Mouse (Mus musculus) common myeloid progenitor, adult 5-6 weeks (primary cell): Measurements from ENCODE around the gene Catspere2. TPM values are rescaled to one million over a fixed set of nuclear protein-coding genes. Genes with fewer than 3 reads are reported as not detected.
"Not testable (repeated sequence)": the region's sequence is repeated elsewhere in the genome, so short reads cannot be mapped to it uniquely, and the experiment has no call there.

Experiments
- ATAC-seq: replicated peaks from 2 replicates; pipeline ENCODE4 v1.8.0; 2016; ENCODE audit warnings: low read depth, mild to moderate bottlenecking, moderate TSS enrichment, inconsistent platforms; ENCODE audit not compliant: poor library complexity, severe bottlenecking
- total RNA-seq: library from RNA; stranded (forward); fragments of 200-1000, 187-1606 nt; gene quantifications from 2 replicates; pipeline ENCODE4 v1.2.3, GENCODE M21; 2017

Gene Catspere2
- not detected in 2 replicates for total RNA-seq

DNA sequence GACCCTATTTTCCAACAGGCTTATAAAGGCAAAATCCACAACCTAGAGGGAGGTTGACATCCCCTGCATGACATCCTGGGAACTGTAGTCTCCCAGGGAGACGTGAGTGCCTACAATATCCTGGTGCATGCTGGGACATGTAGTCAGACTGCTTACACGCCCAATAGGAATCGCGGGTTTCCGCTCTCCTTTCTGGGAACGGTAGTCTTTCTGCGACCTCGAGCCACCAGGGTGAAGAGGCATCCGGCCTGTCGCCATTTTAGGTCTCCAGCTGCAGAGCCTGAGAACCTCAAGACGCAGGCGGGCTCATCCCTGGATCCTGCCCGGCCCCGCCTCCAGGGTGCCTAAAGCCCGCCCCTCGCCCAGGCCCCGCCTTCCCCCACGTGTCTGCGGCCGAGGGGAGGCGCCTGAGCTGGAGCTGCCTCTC, at the start of gene Catspere2:
Catspere2 (plus strand) TSS at position 400 of the 427 bp plus-strand sequence.
- ATAC-seq, result peak; percentile 96

DNA sequence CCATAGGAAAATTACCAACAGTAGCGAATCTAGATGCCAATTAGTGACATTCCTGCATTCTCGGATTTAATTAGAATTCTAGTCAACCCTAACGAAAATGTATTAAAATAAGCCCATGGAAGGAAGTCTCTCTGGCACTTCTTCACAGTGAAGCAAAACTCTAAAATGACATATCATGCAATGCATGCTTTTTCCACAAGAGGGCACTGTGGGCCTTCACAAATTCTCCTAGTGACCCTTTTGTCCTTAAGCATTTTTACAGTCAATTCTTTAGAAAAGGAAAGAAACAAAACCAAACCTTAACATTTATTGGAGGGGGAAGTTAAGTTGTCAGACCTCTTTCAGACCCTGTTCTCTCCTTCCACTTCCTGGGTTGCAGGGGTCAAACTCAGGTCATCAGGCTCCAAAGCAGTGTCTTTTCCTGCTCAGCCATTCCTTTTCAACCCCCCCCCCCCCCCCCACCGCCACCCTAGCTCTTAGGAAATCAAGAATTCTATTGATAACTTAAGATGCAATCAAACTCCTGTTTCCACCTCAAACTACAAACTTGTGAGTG, 42.7 kb upstream of the Catspere2 start:
- peak; percentile 92 for ATAC-seq

DNA sequence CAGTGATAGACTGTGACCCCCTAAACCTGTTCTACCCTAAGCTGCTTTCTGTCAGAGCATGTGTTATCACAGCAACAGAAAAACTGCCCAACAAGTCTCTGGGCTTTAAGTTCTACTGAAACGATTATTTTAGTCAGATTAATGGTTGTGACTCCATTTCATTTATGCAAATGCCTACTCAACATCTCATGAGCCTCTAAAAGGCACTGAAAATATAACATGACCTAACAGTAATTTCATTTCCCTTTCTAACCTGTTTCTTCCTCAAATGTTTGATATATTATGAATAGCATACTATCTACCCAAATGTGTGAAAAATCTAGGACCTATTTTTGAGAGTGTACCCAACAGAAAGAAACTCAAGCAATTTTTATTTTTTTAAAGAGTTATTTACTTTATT, 1.9 kb upstream of the Catspere2 start:
- no peak for ATAC-seq

DNA sequence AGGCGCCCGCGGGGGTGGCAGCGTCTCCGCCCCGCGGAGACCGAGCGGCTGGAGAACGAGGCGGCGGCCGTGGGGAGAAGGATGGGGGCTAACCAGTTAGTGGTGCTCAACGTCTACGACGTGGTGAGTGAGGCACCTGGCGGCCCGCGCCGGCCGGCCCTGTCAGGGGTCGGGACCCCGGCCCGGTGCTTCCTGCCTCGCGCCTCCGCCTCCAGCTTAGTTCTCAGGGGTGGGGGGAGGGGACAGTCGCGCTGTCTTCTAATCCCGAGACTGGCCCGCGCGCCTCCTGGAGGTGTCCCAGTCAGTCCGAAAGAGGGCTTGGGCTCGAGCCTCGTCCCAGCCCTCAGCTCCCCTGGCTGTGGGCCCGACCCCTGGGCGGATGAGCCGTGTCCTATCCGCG, 359 bp downstream of the Catspere2 start:
- peak; percentile 10 for ATAC-seq

DNA sequence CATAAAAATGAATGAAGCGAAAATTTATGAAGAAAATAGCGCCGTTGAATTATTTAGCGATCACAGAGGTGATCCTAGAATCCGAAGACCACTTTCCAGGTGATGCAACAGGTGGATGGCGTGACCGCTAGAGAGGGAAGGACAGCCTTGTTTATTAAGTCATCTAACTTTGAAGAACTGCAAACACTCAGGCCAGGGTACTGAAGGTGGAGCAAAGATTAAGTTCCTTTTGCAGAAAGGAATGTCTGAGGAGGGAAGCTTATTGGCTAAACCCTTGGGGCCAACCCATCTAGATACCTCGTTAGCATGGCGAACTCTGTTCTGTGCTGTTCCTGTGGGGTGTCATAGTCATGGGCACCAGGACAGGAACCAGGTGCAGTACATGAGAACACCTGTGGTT, 983 bp downstream of the Catspere2 start:
- ATAC-seq, result no peak

DNA sequence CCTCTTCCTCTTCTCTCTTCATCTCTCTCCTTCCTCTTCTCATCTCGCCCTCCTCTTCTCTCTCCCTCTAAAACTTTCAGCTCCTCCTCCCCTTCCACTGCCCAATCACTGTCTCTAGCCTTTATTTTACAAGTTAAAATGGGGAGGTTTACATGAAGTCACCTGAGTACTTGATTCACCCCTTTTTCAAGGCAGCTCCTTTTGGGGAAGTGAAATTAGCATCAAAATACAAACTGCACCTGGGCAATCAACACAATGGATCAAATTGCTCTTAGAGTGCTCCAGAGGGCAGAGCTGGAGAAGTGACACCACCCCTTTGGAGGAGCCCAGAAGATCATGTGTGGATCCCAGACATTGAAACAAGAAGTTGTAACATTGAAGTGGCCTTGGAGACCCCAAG, 4.3 kb downstream of the Catspere2 start:
- ATAC-seq, result not testable (repeated sequence)

DNA sequence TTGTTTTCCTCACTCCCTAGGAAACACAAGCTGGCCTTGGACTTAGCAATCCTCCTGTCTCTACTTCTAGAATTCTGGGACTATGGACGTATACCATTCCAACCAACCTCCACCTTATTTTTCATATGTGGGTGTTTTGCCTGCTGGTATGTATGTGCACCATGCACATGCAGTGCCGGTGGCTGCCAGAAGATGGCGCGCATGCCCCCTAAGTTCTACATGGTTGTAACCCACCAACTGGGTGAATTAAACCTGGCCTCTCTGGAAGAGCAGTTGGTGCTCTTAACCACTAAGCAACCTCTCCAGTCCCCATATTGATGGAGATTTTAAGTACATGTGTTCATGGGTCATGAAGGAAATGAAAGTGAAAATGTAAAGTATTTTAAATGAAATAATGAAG, 89.6 kb downstream of the Catspere2 start:
- 0 out of 2 replicates have a peak, but pooled peaks have one; percentile 36 for ATAC-seq

DNA sequence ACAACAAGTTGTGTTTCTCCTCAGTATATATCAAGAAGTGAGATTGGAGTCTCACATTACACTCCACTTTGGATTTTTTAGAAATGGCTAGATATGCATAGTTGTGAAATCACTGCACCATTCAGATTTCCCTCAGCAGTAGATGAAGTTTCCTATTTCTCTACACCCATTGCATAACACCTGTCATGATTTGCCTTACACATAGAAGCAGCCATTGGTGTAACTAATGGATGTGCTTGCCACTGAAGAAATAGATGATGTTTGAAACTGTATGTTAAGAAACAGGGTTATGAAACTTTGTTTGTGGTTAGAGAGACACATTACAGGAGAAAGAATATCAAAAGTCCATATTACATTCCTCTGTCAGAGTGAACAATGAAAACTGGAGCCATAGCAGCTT, 114.6 kb downstream of the Catspere2 start:
- ATAC-seq, result not testable (repeated sequence)

DNA sequence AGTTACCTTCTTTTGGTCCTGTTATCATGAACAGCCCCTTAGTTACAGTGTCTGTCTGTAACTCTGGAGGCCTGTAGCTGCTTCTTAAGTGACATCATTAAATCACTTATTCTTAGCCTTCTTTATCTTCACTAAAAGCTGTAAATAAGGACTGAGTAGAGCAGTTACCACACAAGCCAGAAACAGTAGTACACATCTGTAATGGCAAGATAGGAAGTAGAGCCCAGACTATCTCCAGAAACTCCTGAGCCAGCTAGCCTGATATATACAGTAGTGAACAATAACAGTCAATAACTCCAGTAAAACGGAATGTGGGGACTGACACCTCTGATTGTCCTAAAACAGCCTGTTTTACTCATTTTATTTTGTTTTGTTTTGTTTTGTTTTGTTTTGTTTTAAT, 125.3 kb downstream of the Catspere2 start:
- peak; percentile 69 for ATAC-seq

DNA sequence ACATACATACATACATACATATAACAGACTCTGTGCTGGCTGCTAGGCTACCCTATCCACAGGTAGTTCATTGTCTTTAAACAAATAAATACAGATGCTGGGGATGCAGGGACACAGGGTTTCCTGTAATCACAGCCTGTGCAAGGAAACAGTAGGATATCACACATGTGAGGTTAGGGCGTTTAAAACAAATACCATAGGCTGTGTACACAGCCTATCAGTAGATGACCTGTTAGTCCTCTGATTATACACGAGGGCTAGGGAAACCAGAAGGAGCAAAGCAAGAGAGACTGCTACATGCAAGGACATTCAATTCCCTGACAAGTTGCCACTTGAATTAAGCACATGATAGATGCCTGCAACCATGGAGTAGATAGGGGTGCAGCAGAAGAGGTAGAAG, 139.0 kb downstream of the Catspere2 start:
- not testable (repeated sequence) for ATAC-seq

DNA sequence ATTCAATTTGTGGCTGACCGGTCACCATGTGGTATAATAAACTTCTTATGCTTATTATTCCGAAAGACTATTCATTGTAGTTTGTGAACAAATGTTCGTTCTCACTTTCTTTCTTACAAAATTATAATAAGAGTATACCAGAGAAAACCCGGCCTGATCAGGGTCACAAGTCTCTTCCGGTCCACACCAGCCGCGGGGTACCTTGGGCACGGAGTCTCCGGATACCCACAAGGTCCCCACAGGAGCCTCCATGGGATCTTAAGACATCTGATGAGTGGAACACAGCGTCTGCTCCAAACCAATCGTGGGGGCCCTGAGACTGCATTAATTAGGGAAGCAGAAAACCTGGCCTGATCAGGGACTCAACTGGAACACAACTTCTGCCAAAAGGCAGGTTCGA, 151.1 kb downstream of the Catspere2 start:
- no peak for ATAC-seq

DNA sequence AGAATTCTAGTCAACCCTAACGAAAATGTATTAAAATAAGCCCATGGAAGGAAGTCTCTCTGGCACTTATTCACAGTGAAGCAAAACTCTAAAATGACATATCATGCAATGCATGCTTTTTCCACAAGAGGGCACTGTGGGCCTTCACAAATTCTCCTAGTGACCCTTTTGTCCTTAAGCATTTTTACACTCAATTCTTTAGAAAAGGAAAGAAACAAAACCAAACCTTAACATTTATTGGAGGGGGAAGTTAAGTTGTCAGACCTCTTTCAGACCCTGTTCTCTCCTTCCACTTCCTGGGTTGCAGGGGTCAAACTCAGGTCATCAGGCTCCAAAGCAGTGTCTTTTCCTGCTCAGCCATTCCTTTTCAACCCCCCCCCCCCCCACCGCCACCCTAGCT, 163.3 kb downstream of the Catspere2 start:
- ATAC-seq, result peak; percentile 87

DNA sequence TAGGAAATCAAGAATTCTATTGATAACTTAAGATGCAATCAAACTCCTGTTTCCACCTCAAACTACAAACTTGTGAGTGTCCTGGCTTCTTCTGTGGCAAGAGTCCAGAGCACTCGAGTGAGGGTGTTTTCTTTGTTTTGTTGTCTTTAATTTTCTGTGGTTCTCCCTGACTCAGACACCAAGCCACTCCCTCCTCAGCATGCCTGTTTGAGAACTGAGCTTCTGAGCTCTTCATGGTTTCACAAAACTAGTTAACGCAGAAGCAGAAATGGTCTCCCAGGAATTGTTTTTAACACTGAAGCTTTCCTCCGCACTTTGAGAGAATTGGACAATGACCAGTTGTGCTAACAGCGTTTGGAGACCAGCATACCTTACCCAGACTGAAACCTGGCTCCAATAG, 163.7 kb downstream of the Catspere2 start:
- ATAC-seq, result not testable (repeated sequence)

DNA sequence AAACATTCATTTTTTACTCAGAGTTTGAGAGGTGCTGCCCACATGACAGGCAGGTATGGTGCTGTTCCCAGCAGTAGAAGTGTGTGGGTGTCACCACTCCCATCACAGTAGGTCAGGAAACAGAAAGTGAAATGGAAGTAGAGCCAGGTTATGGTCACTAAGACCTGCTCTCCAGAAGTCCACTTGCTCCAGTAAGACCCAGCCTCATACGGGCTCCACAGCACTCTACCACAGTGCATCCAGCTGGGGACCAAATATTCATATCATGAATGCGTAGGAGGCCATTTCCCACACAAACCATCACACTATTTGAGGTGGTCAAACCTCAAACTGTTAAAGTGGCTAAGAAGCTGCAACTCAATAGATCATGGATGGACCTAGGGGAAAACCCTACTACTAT, 199.0 kb downstream of the Catspere2 start:
- no peak for ATAC-seq

DNA sequence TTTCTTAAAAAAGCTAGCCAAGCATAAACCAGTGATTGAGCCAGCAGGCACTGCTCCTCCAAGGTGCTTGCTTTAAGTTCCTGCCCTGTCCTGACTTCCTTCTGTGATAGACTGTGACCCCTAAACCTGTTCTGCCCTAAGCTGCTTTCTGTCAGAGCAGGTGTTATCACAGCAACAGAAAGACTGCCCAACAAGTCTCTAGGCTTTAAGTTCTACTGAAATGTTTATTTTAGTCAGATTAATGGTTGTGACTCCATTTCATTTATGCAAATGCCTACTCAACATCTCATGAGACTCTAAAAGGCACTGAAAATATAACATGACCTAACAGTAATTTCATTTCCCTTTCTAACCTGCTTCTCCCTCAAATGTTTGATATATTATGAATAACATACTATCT, 202.4 kb downstream of the Catspere2 start:
- no peak for ATAC-seq

DNA sequence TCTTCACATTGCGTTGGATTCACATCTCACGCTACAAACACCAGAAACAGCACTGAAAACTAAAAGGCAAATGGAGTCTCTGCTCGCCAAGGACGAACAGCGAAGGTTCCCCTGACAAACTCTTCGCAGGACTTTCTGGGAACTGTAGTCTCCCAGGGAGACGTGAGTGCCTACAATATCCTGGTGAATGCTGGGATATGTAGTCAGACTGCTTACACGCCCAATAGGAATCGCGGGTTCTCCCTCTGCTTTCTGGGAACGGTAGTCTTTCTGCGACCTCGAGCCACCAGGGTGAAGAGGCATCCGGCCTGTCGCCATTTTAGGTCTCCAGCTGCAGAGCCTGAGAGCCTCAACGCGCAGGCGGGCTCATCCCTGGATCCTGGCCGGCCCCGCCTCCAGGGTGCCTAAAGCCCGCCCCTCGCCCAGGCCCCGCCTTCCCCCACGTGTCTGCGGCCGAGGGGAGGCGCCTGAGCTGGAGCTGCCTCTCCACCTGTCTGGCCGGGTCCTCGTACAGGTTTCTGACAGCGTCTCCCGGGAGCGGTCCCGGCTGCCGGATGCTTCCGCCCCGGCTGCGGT, 204.1 kb downstream of the Catspere2 start, which contains the start of gene Desi2:
Desi2 (plus strand) TSS at position 202 of the 576 bp plus-strand sequence.
- ATAC-seq, result peak; percentile 97

DNA sequence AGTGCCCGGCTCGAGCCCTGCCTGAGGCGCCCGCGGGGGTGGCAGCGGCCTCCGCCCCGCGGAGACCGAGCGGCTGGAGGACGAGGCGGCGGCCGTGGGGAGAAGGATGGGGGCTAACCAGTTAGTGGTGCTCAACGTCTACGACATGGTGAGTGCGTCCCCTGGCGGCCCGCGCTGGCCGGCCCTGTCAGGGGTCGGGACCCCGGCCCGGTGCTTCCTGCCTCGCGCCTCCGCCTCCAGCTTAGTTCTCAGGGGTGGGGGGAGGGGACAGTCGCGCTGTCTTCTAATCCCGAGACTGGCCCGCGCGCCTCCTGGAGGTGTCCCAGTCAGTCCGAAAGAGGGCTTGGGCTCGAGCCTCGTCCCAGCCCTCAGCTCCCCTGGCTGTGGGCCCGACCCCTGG, 204.6 kb downstream of the Catspere2 start:
- not testable (repeated sequence) for ATAC-seq

DNA sequence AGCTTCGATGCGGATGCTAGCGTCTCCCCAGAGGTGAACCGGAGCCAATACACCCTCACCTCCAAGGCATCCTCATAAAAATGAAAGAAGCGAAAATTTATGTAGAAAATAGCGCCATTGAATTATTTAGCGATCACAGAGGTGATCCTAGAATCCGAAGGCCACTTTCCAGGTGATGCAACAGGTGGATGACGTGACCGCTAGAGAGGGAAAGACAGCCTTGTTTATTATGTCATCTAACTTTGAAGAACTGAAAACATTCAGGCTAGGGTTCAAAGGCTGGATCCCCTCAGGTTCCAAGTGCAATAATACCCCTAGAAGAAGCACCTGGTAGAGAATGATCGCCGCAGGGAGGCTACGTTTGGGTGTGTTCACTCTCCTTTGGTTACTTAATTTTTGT, 205.2 kb downstream of the Catspere2 start:
- no peak for ATAC-seq

DNA sequence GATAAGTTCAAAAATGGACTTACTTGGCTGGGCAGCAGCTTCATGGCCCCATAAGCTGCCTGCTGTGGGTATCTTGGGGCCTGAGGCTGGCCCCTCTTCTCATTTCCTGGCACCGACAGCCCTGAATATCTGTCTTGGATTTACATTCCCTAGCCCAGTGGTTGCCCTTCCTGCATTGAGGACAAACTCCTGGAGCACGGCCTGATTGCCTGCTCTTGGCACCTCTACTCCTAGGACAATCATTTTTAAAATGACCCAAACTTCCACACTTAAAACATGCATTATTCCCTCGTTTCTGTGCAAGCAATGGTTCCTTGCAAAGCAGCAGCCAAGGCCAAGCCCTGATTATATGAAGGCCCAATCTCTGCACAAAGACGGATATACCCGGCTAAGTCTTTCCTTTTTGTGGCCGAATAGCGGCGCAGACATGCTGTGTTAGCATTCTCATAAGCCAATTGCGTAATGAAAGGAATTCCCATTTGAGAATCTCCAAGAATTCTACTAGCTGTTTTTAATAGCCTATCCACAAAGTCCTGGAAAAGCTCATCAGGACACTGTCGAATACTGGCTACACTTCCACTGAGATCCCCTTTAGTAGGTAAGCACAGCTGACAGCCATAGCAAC, 222.6 kb downstream of the Catspere2 start:
- no peak for ATAC-seq

DNA sequence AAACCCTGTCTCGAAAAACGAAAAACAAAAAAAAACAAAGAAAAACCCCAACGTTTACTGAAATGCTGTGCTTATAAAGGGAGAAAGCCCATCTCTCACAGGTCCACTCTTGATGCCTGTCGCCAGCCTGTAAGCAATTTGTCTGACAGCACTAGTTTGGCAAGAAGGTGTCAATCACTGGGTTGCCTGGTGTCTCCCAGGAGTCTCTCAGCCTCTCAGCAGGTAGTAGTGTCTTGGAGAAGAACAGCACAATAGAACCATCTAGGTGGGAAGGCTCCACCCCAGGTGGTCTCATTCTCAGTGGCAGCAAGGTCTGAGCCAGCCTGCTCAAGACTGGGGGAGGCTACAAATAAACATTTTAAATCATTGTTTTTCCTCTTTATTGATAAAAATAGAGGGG, 224.6 kb downstream of the Catspere2 start:
- ATAC-seq, result not testable (repeated sequence)

DNA sequence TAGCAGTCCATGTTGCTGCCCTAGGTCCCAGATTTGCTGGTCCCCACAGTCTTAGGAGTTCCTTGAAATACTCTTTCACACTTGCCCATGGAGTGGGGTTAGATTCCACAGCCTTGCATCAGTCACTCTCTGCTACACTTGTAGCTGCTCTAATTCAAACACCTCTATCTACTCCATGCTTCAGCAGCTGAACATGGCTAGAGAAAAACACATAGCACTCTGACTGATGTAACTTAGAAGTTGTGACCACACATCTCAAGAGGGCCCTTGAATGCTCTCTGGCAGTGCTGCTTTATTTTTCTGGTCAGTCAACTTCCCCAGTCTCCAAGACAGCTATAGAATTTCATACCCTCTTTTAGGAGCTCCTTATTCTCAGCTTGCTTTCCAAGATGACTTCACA, 226.7 kb downstream of the Catspere2 start:
- ATAC-seq, result no peak

DNA sequence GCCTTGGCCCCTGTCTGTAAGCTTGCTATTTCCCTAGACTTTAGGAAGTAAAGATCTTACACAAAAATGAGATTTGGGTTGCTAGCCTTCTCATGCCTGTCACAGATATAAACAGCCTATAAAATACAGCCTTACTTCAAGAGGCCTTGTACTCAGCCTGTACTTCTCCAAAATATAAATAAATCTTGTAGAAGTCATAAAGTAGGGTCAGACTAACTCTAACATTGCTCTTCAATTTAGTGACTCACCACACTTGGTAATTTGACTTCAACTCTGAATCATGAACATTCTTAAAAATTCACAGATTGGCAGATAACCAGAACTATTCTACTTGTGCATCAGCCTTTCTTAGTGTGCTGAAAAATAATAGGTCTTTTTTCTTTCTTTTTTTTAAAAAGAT, 233.9 kb downstream of the Catspere2 start:
- ATAC-seq, result no peak
